Mouse (Mus musculus) lung, postnatal 0 days (tissue): ENCODE results near the gene Otub2. TPM values are rescaled to one million over a fixed set of nuclear protein-coding genes. Genes with fewer than 3 reads are reported as not detected.
A peak's percentile ranks its signal among the peaks of the same experiment; 100 is the strongest.

ENCODE experiments used
- ATAC-seq: fragments of 200-750 bp; cut with Nextera tagmentation; 2 replicates; pipeline ENCODE4 v1.8.0; 2017; ENCODE audit warnings: moderate library complexity
- DNase-seq: peaks from one replicate; pipeline ENCODE4 v3.0.0-alpha.2; 2016; ENCODE audit warnings: low spot score
- H3K27ac ChIP-seq: fragments of 300-500 bp; sonication (generic); 2 replicates; pipeline ENCODE4 v1.5.1; 2014; ENCODE audit warnings: antibody characterized with exemption, mild to moderate bottlenecking, low read length, mixed read lengths
- H3K27me3 ChIP-seq: fragments of 300-500 bp; sonication (generic); replicated peaks from 2 replicates; pipeline ENCODE4 v1.6.1; 2014; ENCODE audit warnings: low read length, mixed read lengths; ENCODE audit not compliant: insufficient read depth
- H3K36me3 ChIP-seq: fragments of 300-500 bp; sonication (generic); 2 replicates; pipeline ENCODE4 v1.6.1; 2014; ENCODE audit warnings: low read length, mixed read lengths; ENCODE audit not compliant: insufficient read depth
- H3K4me1 ChIP-seq: fragments of 300-500 bp; sonication (generic); 2 replicates; pipeline ENCODE4 v1.6.1; 2014; ENCODE audit warnings: antibody characterized with exemption, low read depth, low read length, mixed read lengths; ENCODE audit not compliant: insufficient read depth
- H3K4me2 ChIP-seq: fragments of 300-500 bp; sonication (generic); replicated peaks from 2 replicates; pipeline ENCODE4 v1.6.1; 2014; ENCODE audit warnings: low read depth, mild to moderate bottlenecking, low read length, moderate library complexity, mixed read lengths
- H3K4me3 ChIP-seq: fragments of 300-500 bp; sonication (generic); 2 replicates; pipeline ENCODE4 v1.5.1; 2014; ENCODE audit warnings: low read depth, low read length
- H3K9ac ChIP-seq: fragments of 300-500 bp; sonication (generic); replicated peaks from 2 replicates; pipeline ENCODE4 v1.6.1; 2014; ENCODE audit warnings: low read depth, mild to moderate bottlenecking
- H3K9me3 ChIP-seq: fragments of 300-500 bp; sonication (generic); 2 replicates; pipeline ENCODE4 v1.6.1; 2016; ENCODE audit warnings: low read length, mixed read lengths
- CTCF ChIP-seq: IDR thresholded peaks from 2 replicates; pipeline ENCODE4 v1.5.1; 2016; ENCODE audit warnings: antibody characterized with exemption, mild to moderate bottlenecking
- EP300 ChIP-seq: IDR thresholded peaks from 2 replicates; pipeline ENCODE4 v1.6.1; 2016; ENCODE audit warnings: antibody characterized with exemption, mild to moderate bottlenecking, control low read depth
- WGBS: fragments of 180-500 bp; shearing (Covaris S2); extraction: QIAGEN DNeasy Blood & Tissue Kit; methylation state at CpG from one replicate; pipeline ENCODE4 v1.1.7; 2014; 5-methylcytosine and 5-hydroxymethylcytosine counted together
- polyA plus RNA-seq: library from polyadenylated mRNA; unstranded; fragments of >200 nt; fragmentation: Nextera tagmentation; extraction: Ambion mirVana; gene quantifications from 2 replicates; pipeline ENCODE4 v1.2.1, GENCODE M21; 2015

Otub2 gene
- polyA plus RNA-seq, 1 experiment from 2014 or later = 6.4 TPM

DNA sequence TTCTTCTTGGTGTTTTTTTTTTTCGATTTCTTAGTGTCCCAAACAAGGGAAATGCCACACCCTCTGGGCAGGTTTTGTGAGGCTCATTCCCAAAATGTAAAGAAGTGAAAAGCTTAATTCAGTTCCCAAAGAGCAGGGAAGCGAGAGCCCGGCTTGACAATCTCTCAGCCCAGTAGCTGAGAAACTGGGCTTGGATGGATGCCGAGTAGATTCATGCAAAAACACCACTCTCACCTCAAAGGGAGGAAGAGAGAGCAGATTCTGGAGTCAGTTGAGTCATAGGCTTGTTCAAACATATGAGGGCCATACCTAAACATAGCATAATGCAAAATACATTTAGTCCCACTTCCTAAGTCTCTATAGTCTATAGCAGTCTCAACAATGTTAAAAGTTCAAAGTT lies 8.3 kb upstream of the Otub2 start:
- Histone ChIP-seq H3K4me3 (no peak overlapping the region), H3K4me1 (no peaks in the 10 kb centered on the region), H3K27me3 (no peaks in the 10 kb centered on the region), H3K27ac (no peak overlapping the region), H3K9ac (no peak overlapping the region), H3K36me3 (no peaks in the 10 kb centered on the region), H3K4me2 (no peak overlapping the region), H3K9me3 (no peaks in the 10 kb centered on the region)
- DNase-seq = no peak
- WGBS = 76% methylated on average over 4 of the region's 4 CpGs
- no peak for TF ChIP-seq CTCF
- no peak for TF ChIP-seq EP300
- no peak for ATAC-seq

- no peak for TF ChIP-seq CTCF
- no peak for TF ChIP-seq EP300
- no peaks in the 10 kb centered on the region for H3K27me3 ChIP-seq
- no peak for ATAC-seq
- no peak overlapping the region for H3K27ac ChIP-seq
- H3K4me1 ChIP-seq = peaks cover 7% of the 10 kb centered on the region; the same call in 1 of the 2 replicates
- WGBS = 57% methylated on average over 2 of the region's 2 CpGs
- no peaks in the 10 kb centered on the region for H3K36me3 ChIP-seq
- H3K4me3 ChIP-seq = peak overlapping the region; percentile 67
- H3K9me3 ChIP-seq = no peaks in the 10 kb centered on the region
- H3K4me2 ChIP-seq = peak overlapping the region; percentile 76
- H3K9ac ChIP-seq = peak overlapping the region; percentile 64; the same call in 1 of the 2 replicates
- DNase-seq = no peak
Measured at GRCm38 (mm10) chr12:103389348-103389727, 856 bp downstream of the Otub2 start.

DNA sequence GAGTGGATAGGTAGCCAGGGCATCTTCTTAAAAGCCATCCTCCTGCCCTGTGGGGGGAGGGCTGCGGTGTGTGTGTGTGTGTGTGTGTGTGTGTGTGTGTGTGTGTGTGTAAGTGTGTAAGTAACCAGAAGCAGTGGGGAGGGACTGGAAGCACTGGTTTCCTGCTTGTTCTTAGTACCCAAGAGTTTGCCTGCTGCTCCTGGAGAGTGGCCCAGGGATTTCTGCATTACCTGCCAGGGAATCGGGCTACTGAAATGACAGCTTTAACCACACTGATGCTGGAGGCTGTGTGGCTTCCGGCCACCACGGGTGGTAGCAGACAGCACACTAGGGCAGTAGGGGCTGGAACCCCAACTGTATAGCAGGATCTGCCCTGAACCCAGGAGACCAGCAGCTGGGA lies 1.5 kb downstream of the Otub2 start:
- no peaks in the 10 kb centered on the region for H3K36me3 ChIP-seq
- H3K4me2 ChIP-seq = no peak overlapping the region
- no peak overlapping the region for H3K27ac ChIP-seq
- DNase-seq = no peak
- H3K4me1 ChIP-seq = peaks cover 7% of the 10 kb centered on the region; the same call in 1 of the 2 replicates
- H3K4me3 ChIP-seq = no peak overlapping the region
- no peak overlapping the region for H3K9ac ChIP-seq
- ATAC-seq = no peak
- no peaks in the 10 kb centered on the region for H3K27me3 ChIP-seq
- H3K9me3 ChIP-seq = no peaks in the 10 kb centered on the region
- 58% methylated on average over 4 of the region's 4 CpGs for WGBS
- TF ChIP-seq CTCF (no peak), EP300 (no peak)

DNA sequence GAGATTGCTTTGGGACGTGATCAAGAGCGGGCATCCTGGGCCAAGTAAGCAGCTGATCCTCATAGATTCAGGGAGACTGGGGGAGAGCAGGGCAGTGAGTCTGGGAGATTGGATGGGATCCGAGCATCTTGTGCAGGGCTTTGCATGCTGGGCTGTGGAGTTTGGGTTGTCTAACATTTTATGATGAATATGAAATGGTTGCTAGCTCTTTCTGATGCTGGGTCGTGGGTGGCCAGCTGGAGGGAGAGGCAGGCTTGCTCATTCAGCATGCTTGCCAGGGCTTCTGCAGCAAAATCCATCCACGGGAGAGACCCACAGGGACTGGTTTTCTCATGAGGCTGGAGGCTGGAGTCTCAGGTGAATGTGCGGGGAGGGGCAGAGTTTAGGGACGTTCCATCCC lies 2.6 kb downstream of the Otub2 start:
- Histone ChIP-seq H3K4me1 (peaks cover 7% of the 10 kb centered on the region; the same call in 1 of the 2 replicates), H3K4me3 (no peak overlapping the region), H3K9me3 (no peaks in the 10 kb centered on the region), H3K27me3 (no peaks in the 10 kb centered on the region), H3K27ac (no peak overlapping the region), H3K9ac (no peak overlapping the region), H3K4me2 (no peak overlapping the region), H3K36me3 (no peaks in the 10 kb centered on the region)
- WGBS = 59% methylated on average over 7 of the region's 7 CpGs
- DNase-seq (no peak), ATAC-seq (no peak)
- TF ChIP-seq EP300 = no peak
- TF ChIP-seq CTCF = no peak

DNA sequence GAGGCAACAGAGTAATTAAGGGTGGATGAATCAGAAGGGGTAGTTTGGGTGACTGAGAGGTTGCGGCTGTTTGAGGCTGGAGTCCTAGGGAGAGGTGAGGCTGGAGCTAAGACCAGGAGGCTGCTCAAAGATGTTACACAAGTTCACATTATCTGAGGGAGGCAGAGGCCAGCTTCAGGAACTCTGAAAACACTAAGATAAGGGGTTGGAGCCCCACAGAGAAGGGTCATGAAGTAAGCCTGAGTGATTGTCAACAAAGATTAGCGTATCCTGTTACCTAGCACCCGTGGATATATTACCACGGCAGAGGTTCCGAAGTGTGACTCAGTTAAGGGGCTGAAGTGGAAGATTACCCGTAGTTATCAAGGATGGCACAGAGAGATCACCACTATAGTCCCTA lies 5.0 kb downstream of the Otub2 start:
- Histone ChIP-seq H3K9me3 (no peaks in the 10 kb centered on the region), H3K27me3 (no peaks in the 10 kb centered on the region), H3K4me3 (no peak overlapping the region), H3K27ac (no peak overlapping the region), H3K36me3 (no peaks in the 10 kb centered on the region), H3K4me1 (peaks cover 7% of the 10 kb centered on the region; the same call in 1 of the 2 replicates), H3K4me2 (no peak overlapping the region), H3K9ac (no peak overlapping the region)
- 38% methylated on average over 6 of the region's 6 CpGs for WGBS
- TF ChIP-seq CTCF (no peak), EP300 (no peak)
- ATAC-seq (no peak), DNase-seq (no peak)

DNA sequence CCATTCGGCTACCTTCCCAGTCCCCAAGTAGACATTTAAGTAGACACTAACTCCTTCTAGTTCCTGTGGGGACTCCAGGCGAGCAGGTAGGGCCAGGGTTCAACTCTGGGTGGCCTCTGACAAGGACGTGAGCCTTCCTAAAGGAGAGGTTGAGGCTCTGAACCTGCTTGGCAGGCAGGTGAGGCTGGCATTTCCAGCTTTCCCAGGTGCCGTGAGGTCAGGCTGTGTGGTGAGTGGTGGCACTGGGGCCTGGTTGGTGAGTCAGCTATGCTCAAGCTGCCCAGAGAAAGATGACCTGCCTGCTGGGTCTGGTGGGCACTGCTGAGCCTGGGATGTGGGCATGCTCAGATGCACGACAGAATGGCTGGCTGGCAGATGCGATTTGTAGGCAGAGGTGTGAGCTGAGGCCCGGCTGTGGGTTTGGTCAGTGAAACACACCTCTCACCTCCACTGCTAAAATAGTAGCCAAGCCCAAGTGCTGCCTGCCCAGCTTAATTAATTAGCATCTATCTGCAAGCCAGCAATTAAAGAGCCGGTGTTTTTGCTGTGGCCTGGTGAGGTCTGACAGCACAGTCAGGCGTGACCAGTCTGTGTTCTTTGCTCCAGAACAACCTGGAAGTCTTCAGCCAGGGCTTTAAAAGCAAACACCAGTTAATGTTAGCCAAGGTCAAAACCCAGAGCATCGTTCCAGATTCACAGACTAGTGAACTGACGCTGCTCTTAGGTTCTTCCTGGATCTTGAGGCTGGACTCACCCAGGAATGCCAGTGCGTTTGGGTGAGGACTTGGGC lies 7.2 kb downstream of the Otub2 start:
- DNase-seq (no peak), ATAC-seq (no peak)
- Histone ChIP-seq H3K27ac (no peak overlapping the region), H3K9me3 (no peaks in the 10 kb centered on the region), H3K9ac (no peak overlapping the region), H3K4me1 (no peaks in the 10 kb centered on the region), H3K27me3 (no peaks in the 10 kb centered on the region), H3K4me3 (no peak overlapping the region), H3K4me2 (no peak overlapping the region), H3K36me3 (no peaks in the 10 kb centered on the region)
- TF ChIP-seq EP300 (no peak), CTCF (no peak)
- WGBS = 50% methylated on average over 12 of the region's 12 CpGs
